Mouse (Mus musculus) forebrain, embryonic 13.5 days (tissue): ENCODE measurements at regions not wholly inside any gene's neighbourhood (a gene's known extent, or its start where the extent isn't known, plus 50 kb on each side); places are given as distances from the start of the nearest gene placed in this dataset.

Experiments used
- ATAC-seq: fragments of 200-750 bp; cut with Nextera tagmentation; 2 replicates; pipeline ENCODE4 v1.8.0; 2017
- H3K27ac ChIP-seq: fragments of 300-500 bp; sonication (generic); 2 replicates; pipeline ENCODE4 v1.5.1; 2015; ENCODE audit warnings: inconsistent platforms, mild to moderate bottlenecking, moderate library complexity
- H3K27me3 ChIP-seq: fragments of 300-500 bp; sonication (generic); 2 replicates; pipeline ENCODE4 v1.6.1; 2015; ENCODE audit warnings: mild to moderate bottlenecking, inconsistent platforms
- H3K36me3 ChIP-seq: fragments of 300-500 bp; sonication (generic); 2 replicates; pipeline ENCODE4 v1.6.1; 2015; ENCODE audit warnings: mild to moderate bottlenecking, inconsistent platforms; ENCODE audit not compliant: poor library complexity, severe bottlenecking
- H3K4me1 ChIP-seq: fragments of 300-500 bp; sonication (generic); 2 replicates; pipeline ENCODE4 v1.6.1; 2015; ENCODE audit warnings: inconsistent platforms
- H3K4me2 ChIP-seq: fragments of 300-500 bp; sonication (generic); 2 replicates; pipeline ENCODE4 v1.6.1; 2015; ENCODE audit warnings: inconsistent platforms, mild to moderate bottlenecking, moderate library complexity
- H3K4me3 ChIP-seq: fragments of 300-500 bp; sonication (generic); 2 replicates; pipeline ENCODE4 v1.5.1; 2015; ENCODE audit warnings: mild to moderate bottlenecking, inconsistent platforms
- H3K9ac ChIP-seq: fragments of 300-500 bp; sonication (generic); 2 replicates; pipeline ENCODE4 v1.6.1; 2015; ENCODE audit warnings: mild to moderate bottlenecking, inconsistent platforms
- H3K9me3 ChIP-seq: fragments of 300-500 bp; sonication (generic); replicated peaks from 2 replicates; pipeline ENCODE4 v1.6.1; 2016; ENCODE audit warnings: inconsistent platforms
- WGBS: fragments of 180-500 bp; shearing (Covaris S2); methylation state at CpG from one replicate; pipeline ENCODE4 v1.1.7; 2015; 5-methylcytosine and 5-hydroxymethylcytosine counted together

DNA sequence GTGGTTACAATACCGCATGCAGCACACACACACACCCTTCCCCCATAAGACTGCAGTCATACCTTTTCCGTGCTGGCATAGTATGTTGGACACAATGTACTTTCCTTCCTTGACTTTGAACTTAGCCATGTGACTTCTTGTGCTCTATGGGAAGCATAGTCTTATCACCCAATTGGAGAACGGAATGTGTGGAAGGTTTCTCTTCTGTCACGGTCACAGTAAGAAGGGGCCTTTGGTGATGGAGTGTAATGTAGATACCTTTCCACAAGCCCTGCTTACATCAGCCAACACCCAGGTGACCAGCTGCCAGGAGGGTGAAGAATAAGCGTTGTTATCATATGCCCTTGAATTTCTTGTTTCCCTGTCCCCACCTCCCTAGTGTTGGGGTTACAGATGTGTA is 1308.0 kb upstream of the A1bg start:
- ATAC-seq, result no peak
- H3K9me3 ChIP-seq, result no peaks in the 10 kb centered on the region
- H3K27ac ChIP-seq, result no peak overlapping the region
- no peak overlapping the region for H3K4me2 ChIP-seq
- WGBS, result 91% methylated on average over 5 of the region's 5 CpGs
- H3K4me1 ChIP-seq, result no peaks in the 10 kb centered on the region
- no peaks in the 10 kb centered on the region for H3K27me3 ChIP-seq
- H3K4me3 ChIP-seq, result no peak overlapping the region
- no peaks in the 10 kb centered on the region for H3K36me3 ChIP-seq
- no peak overlapping the region for H3K9ac ChIP-seq

DNA sequence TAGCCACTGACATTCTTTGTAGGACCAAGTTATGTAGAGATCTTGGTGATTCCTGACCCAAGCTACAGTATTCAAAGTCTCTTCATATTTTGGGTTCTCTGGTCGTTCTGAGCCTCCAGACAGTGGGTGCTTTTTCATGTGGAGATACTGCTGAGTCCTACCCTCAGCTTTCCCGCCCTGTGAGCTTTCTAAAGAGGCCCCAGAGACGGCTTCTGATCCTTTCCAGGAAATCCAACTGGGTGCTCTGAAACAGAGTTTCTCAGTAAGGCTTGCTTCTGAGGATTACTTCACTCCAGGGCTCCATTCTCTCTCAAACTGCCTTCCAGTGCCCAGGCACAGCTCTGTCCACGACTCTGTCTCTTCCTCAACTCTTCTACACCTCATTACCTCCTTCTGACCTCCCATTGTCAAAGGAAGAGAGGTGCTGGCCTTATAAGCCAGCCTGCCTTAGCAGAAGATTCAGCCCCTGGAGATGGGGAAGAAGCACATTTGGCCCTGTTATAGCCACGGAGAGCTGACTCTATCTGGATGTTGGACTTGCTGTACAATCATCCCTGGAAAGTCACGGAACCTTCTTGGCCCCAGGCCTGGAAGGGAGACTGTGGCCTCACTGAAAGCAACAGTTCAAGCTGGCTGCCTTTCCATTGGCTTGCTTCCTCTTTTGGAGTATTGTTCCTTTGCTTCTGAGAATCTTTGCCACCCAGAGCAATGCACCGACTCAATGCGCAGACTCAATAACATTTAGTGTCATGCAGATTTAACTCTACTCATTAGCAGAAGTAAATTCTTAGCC is 1306.9 kb upstream of the A1bg start:
- H3K9ac ChIP-seq, result no peak overlapping the region
- H3K9me3 ChIP-seq, result no peaks in the 10 kb centered on the region
- no peak for ATAC-seq
- WGBS, result 73% methylated on average over 8 of the region's 8 CpGs
- no peaks in the 10 kb centered on the region for H3K4me1 ChIP-seq
- H3K4me3 ChIP-seq, result no peak overlapping the region
- no peaks in the 10 kb centered on the region for H3K27me3 ChIP-seq
- no peak overlapping the region for H3K4me2 ChIP-seq
- H3K27ac ChIP-seq, result no peak overlapping the region
- no peaks in the 10 kb centered on the region for H3K36me3 ChIP-seq

DNA sequence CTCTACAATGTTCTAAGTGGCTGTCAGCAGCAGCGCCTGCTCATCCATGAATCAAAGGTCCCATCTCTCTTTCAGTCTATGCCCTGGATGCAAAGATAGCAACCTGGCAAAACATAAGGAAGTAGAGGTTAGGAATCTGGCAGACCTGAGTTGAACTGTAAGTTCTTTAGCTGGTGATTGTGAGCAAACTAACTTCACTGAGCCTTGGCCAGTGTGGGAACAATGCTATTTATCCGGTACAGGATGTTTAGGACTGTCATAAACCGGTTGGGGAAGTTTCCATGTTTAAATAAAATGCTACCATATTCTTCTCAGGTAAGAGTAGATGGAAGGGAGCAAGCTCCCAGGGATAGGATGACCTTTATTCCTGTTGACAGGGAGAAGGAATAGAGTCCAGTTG is 1306.2 kb upstream of the A1bg start:
- no peak for ATAC-seq
- no peaks in the 10 kb centered on the region for H3K36me3 ChIP-seq
- H3K4me3 ChIP-seq, result no peak overlapping the region
- H3K4me2 ChIP-seq, result no peak overlapping the region
- H3K9me3 ChIP-seq, result no peaks in the 10 kb centered on the region
- 97% methylated on average over 3 of the region's 3 CpGs for WGBS
- no peak overlapping the region for H3K27ac ChIP-seq
- H3K9ac ChIP-seq, result no peak overlapping the region
- H3K4me1 ChIP-seq, result no peaks in the 10 kb centered on the region
- H3K27me3 ChIP-seq, result no peaks in the 10 kb centered on the region

DNA sequence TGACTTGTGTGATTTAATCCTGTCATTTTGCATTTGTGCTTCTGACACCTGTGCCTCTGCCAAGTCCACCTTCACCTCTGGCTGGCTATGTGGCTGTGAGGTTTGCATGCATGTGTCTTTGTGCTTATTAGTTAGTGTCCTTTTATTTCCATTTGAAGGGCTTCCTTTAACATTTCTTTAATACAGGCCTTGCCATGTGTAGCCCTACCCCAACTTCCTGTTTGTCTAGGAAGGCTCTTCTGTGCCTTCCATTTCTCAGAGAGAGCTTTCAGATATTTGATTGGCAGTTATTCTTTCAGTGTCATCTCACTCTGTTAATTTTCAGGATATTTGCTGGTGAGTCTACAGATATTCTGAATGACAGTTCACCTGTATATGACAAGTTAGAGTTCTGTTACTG is 1302.0 kb upstream of the A1bg start:
- Histone ChIP-seq H3K4me2 (no peak overlapping the region), H3K36me3 (no peaks in the 10 kb centered on the region), H3K4me3 (no peak overlapping the region), H3K9ac (no peak overlapping the region), H3K27me3 (no peaks in the 10 kb centered on the region), H3K4me1 (no peaks in the 10 kb centered on the region), H3K27ac (no peak overlapping the region), H3K9me3 (no peaks in the 10 kb centered on the region)
- ATAC-seq, result no peak

DNA sequence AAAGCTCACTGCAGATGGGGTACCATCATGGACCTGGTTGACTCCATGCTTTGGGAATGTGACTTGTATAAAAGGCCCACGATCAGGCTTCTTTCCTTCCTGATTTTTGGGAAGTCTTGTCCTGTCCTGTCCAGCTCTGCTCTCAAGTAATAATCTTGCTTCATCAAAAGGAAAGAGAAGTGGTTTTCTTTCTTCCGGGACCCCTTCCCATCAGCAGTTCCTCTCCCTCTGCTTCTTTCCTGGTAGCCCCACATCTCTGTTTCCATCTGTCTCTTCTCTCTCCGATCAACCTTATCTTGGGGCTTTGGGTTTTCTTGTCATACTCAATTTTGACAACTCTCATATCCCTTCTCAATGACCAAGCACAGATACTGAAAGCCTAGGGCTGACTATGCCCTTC is 1301.4 kb upstream of the A1bg start:
- no peak overlapping the region for H3K4me2 ChIP-seq
- ATAC-seq, result no peak
- H3K27ac ChIP-seq, result no peak overlapping the region
- no peak overlapping the region for H3K9ac ChIP-seq
- WGBS, result 92% methylated on average over 3 of the region's 3 CpGs
- H3K9me3 ChIP-seq, result no peaks in the 10 kb centered on the region
- no peak overlapping the region for H3K4me3 ChIP-seq
- no peaks in the 10 kb centered on the region for H3K27me3 ChIP-seq
- H3K36me3 ChIP-seq, result no peaks in the 10 kb centered on the region
- no peaks in the 10 kb centered on the region for H3K4me1 ChIP-seq

DNA sequence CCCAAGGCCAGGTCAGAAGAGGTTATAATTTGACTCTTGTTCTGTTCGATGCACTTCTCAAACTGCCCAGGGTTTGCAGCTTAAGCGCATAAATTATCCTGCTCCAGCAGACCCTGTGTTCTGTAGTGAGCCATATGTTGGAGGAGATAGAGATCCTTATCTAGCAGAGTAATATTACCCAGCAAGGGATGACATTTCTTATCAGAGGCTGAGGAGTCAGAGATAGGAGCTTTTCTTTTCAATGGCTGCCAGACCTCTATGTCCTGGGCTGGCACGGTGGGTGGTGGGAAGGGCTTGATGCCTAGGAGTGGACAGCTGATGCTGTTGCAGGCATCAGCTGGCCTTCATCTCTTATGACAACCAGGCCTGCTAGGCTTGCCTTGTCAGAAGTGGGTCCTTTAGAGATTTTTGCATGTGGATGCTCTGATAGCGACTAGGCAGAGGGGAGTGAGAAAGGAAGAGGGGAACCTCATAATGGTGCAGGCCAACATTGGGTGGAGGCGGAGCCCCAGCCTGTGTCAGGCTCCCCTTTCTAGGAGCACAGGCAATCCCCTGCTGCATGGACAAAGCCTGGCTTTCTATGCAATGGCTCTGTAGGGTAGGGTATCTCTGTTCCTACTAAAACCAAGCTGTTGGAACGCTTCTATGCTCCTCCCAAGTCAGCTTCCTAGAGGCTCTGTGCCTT is 1300.5 kb upstream of the A1bg start:
- no peaks in the 10 kb centered on the region for H3K4me1 ChIP-seq
- 87% methylated on average over 6 of the region's 6 CpGs for WGBS
- H3K9me3 ChIP-seq, result no peaks in the 10 kb centered on the region
- H3K27me3 ChIP-seq, result no peaks in the 10 kb centered on the region
- H3K4me2 ChIP-seq, result no peak overlapping the region
- no peak overlapping the region for H3K9ac ChIP-seq
- no peak overlapping the region for H3K4me3 ChIP-seq
- H3K27ac ChIP-seq, result no peak overlapping the region
- no peaks in the 10 kb centered on the region for H3K36me3 ChIP-seq
- no peak for ATAC-seq

DNA sequence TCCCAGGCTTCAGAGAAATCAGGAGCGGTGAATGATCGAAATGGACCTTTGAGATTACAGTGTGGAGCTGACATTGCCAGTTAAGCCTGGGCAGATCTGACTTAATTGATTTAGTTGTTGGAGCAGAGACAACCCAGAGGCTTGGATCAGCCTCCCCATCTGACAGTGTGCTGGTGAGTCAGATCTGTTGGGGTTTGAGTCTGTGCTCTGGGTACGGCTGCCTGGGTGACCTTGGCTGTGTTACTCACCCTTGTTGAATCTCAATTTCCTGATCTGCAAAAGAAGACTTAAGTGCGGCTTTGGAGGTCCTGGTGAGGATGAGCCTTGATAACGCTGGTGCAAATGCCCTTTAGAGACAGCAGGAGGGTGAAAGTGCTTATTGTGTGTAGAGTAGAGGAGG is 1299.9 kb upstream of the A1bg start:
- WGBS, result 83% methylated on average over 5 of the region's 5 CpGs
- no peaks in the 10 kb centered on the region for H3K27me3 ChIP-seq
- no peak overlapping the region for H3K4me3 ChIP-seq
- H3K36me3 ChIP-seq, result no peaks in the 10 kb centered on the region
- no peak overlapping the region for H3K9ac ChIP-seq
- no peak for ATAC-seq
- H3K4me1 ChIP-seq, result no peaks in the 10 kb centered on the region
- H3K27ac ChIP-seq, result no peak overlapping the region
- H3K4me2 ChIP-seq, result no peak overlapping the region
- no peaks in the 10 kb centered on the region for H3K9me3 ChIP-seq

DNA sequence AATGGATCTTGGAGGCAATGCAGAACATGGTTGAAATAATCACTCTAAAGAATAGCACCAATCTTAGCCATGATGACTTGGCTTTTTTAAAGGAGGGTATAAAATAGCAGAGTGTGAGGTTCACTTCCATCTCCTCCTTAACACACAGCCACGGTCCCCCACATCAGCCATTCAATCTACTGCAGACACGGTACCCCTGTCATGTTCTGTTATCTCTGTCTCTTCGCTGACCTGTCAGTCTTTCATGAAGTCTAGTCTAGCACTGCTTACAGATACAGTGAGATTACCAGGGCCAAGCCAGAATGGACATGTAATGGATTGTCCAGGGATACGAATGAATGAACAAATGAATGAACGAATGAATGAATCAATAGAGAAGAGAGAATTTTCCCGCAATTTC is 1299.4 kb upstream of the A1bg start:
- 91% methylated on average over 6 of the region's 6 CpGs for WGBS
- no peaks in the 10 kb centered on the region for H3K4me1 ChIP-seq
- H3K4me2 ChIP-seq, result no peak overlapping the region
- H3K27me3 ChIP-seq, result no peaks in the 10 kb centered on the region
- no peak overlapping the region for H3K9ac ChIP-seq
- H3K9me3 ChIP-seq, result no peaks in the 10 kb centered on the region
- no peak for ATAC-seq
- H3K36me3 ChIP-seq, result no peaks in the 10 kb centered on the region
- no peak overlapping the region for H3K27ac ChIP-seq
- H3K4me3 ChIP-seq, result no peak overlapping the region

DNA sequence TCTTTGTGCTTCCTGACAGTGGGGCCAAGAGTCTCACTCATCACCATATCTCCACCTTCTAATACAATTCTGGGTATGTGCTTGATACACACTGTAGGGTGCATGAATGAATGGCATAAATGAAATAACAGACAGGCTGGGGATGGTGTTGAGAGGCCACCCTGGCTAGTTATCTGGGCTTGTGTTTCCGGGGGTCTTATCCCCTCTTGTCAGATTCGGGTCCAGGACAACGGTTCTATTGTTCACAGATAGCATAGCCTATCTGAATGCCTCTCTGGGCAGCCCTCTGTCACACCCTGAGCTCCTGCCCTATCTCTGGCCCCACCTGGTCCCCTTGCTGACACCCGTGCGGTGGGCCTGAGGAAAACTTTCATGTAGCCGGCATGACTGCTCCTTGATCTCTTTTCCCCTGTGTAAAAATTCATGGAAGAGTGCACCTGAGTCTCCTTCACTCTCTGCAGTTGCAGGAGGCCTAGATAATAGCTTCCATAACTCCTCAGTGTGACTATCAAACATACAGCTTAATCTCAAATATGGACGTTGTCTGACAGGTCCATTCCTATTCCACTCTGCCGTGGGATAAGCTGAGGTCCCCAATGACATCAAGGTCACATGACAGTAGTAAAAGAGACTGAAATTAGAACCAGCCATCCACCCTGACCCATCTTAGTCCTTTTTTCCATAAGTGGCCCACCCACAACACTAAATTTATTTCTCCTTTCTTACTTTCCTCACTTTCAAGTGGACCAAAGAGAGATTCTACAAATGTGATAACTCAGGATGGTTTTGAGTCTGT is 1298.4 kb upstream of the A1bg start:
- no peak for ATAC-seq
- WGBS, result 85% methylated on average over 8 of the region's 8 CpGs
- no peak overlapping the region for H3K4me3 ChIP-seq

DNA sequence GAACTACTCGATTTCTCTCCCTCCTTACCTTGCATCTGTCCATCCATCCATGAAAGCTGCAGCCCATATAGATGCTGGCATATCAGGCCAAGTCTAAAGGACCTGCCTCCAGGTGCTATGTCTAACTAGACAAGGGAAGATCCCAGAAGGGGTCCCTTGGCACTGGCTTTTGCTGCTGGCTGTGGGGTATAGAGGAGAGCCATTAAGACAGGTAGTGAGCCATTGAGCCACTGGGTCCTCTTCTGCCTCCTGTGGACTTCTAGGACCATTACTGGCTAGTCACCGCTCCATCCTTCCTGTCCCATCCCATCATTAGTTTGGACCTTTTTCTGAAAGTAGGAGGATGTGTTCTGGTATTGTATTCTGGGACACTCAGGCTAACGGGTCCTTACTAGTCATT is 1297.8 kb upstream of the A1bg start:
- Histone ChIP-seq H3K27ac (no peak overlapping the region), H3K4me2 (no peak overlapping the region), H3K4me1 (no peaks in the 10 kb centered on the region), H3K27me3 (no peaks in the 10 kb centered on the region), H3K4me3 (no peak overlapping the region), H3K9ac (no peak overlapping the region), H3K36me3 (no peaks in the 10 kb centered on the region), H3K9me3 (no peaks in the 10 kb centered on the region)
- WGBS, result 89% methylated on average over 3 of the region's 3 CpGs
- no peak for ATAC-seq

More for the DNA sequence above, 1298.4 kb upstream of the A1bg start:
- Histone ChIP-seq H3K27ac (no peak overlapping the region), H3K9me3 (no peaks in the 10 kb centered on the region), H3K4me2 (no peak overlapping the region), H3K4me1 (no peaks in the 10 kb centered on the region), H3K27me3 (no peaks in the 10 kb centered on the region), H3K9ac (no peak overlapping the region), H3K36me3 (no peaks in the 10 kb centered on the region)

DNA sequence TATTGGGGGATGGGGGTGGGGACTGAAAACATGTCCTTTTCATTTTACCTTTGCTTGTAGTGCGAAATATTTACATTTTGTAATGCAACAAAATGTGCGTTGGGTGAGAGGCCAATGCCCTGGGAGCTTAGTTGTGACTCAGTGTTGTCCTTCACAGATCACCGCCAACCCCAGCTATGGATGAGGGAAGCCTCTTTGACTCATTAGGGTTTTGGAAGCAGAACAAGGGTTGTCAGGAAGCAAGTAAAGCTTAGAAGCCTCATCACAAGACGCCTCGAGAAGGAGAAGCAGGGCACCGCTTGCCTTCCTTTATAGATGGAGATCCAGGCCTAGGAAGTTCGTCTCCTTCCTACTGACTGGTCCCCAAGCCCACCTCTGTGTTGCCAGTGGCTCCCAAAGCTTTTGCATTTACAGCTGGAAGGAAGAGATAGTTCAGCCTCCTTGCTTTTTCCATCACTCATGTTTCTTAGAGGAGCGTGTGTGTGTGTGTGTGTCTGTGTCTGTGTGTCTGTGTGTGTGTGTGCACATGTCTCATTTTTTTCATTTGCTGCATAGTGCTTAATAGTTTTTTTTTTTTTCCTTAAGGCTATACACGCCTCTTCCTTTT is 1297.2 kb upstream of the A1bg start:
- no peaks in the 10 kb centered on the region for H3K9me3 ChIP-seq
- H3K27ac ChIP-seq, result no peak overlapping the region
- H3K9ac ChIP-seq, result no peak overlapping the region
- ATAC-seq, result no peak
- no peaks in the 10 kb centered on the region for H3K4me1 ChIP-seq
- H3K27me3 ChIP-seq, result no peaks in the 10 kb centered on the region
- 94% methylated on average over 9 of the region's 9 CpGs for WGBS
- H3K4me2 ChIP-seq, result no peak overlapping the region
- no peak overlapping the region for H3K4me3 ChIP-seq
- H3K36me3 ChIP-seq, result no peaks in the 10 kb centered on the region
